Mouse (Mus musculus) ES-CJ7 (cell line): ENCODE results near the gene Gabrg2.

Source experiments
- DNase-seq: peaks from one replicate; pipeline ENCODE4 v3.0.0; 2011; ENCODE audit warnings: low read depth, low spot score

Gene Gabrg2

GRCm38 (mm10) chr11:42000190-42001098, at the start of gene Gabrg2:
Gene Gabrg2 (minus strand): TSS chr11:42000857.
- DNase-seq, result no peak

DNA sequence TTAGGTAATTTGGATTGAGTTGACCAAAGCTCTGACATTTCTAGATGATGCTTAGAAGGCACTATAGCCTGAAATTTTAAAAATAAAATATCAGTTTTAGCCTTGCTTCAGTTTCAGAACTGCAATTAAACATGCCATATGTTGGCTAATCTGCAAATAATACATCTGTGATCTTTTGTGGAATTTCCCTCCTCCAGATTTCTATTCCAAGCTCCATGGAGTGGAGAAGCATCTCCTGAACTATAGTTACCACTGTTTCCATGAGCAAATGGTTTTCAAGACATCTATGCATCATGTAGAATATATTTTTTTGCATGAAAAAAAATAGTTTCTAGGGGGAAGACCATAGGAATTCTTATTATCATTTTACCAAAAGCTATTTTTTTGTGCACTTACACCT, 47.5 kb upstream of the Gabrg2 start:
- no peak for DNase-seq

DNA sequence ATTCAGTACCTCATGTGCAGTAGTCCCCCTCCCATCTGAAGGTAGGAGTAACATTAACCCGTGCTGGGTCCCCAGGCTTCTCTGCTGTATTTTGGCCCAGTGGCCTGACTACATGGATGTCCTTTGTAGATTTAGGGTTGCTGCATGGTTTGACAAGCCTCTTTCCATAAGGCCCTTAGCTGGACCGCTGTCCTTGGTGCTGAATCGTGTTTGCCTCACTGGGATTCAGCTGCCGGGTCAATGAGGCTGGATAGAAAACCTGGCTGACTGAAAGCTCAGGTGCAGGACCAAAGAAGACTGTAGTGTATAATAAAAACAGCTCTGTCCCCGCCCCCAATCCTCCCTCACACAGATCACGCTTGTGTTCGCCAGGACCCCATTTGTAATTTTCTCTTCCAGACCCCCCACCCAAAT, 1.2 kb downstream of the Gabrg2 start:
- DNase-seq, result peak; percentile 57

DNA sequence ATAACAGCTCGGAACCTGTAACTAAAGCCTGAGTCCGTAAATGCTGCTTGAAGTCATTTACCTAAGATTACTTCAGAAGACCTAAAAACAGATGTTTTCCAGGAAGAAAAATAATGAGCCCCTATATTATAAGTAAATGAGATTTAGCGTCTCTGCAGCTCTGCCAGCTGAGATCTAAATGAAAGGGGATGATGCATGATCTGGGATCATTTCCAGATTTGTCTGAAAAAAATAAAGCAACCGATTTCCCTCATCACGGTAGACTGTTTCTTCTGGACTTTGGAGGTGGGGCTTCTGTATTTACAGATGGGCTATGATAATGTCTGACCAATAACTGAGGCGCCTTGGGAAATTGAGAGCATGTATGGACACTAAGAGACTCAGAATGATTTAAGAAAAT, 20.5 kb downstream of the Gabrg2 start:
- DNase-seq, result no peak

DNA sequence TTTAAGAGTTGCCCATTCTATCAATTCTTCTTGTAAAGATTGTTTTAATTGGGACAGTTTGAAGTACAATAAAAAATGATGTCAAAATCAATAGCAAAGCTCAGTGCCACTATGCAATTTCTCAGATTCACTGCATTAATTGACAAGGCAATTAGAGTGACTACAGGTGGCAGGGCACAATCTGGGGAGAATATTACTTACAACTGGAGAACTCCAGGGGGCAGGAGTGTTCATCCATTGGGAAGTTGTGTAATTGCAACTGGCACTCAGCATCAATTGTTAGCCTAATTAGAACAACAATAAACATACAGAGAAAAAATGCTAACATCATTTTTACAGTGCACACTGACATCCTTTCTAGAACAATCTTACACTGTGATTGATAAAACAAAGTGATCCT, 32.1 kb downstream of the Gabrg2 start:
- peak; percentile 16 for DNase-seq

DNA sequence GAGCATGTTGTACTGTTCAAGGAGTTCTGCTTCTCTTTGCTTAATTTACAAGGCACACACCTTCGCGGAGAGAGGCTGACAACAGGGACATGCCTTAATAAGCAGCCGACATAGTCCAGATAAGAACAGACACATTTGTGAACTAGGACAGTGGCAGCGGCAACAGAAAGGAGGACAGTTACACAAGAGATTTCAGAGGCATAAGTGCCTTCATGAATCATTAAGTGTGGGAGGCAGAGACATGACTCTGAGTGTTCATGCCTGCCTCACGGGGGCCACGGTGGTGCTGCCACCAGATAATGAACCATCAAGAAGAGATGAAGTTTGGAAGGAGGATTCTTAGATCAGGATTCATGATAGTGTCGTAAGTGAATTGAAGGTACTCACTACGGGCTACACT, 38.0 kb downstream of the Gabrg2 start:
- DNase-seq, result no peak

DNA sequence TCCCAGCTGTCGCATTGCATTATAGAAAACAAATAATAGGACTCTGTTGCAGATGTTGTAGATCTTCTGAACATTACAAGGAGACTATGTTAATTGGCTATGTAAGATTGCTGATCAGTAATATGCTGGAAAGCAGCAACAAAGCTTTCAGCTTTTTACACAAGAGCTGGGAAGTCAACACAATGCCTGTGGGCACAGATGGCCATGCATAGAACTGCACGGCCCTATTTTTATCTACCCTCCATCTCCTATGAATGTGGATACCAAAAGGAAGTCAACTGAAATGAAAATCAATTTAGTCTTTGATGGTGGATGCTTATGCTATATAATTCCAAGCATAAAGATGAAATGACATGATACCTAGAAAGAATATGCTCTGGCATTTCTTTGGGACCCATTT, 47.1 kb downstream of the Gabrg2 start:
- DNase-seq, result no peak

GRCm38 (mm10) chr11:41951898-41952297, 48.8 kb downstream of the Gabrg2 start:
- DNase-seq, result no peak

DNA sequence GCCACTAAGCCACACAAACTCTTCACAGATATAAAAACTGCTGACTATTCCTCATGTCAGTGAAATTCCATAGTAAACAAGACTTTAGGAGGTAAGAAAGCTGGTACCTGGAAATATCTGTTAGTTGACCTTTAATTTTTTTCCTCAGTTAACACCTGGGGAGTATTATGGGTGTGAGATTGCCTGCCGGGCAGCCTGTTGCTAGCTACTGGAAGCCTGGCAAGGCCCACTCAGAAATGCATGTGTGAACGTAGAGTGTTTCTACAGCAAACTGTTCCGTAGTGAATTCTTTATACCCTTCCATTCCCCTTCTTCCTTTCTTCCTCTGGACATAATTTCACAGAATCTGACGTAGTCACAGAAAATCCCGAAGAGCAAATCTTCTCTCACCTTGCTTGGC, 55.2 kb downstream of the Gabrg2 start:
- no peak for DNase-seq

GRCm38 (mm10) chr11:41937979-41938378, 62.7 kb downstream of the Gabrg2 start:
- no peak for DNase-seq

GRCm38 (mm10) chr11:41918864-41919263, 81.8 kb downstream of the Gabrg2 start:
- no peak for DNase-seq

GRCm38 (mm10) chr11:41914066-41914465, 86.6 kb downstream of the Gabrg2 start:
- DNase-seq, result no peak

DNA sequence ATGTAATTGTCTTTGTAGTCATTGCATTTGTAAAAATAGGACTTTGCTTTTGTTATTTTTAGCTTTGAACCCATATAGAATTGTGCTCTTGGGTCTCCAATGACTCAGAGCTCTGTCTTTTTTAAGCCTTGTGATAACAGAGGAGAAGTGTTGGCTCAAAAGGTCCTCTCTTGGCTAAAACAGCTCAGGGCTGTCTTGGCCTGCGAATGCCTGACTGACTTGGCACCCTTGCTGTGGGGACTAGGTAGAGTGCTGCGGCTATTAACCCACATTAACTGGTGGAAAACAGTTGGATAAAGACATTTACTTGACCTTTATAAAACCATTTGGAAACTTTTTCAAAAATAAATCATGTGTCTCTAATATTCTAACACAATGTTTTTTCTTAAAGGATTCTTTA, 97.0 kb downstream of the Gabrg2 start:
- no peak for DNase-seq
